Mouse (Mus musculus) liver, adult 2 months (tissue): ENCODE data around the gene Il17c. TPM values are rescaled to one million over a fixed set of nuclear protein-coding genes. Genes with fewer than 3 reads are reported as not detected.

Experiments
- DNase-seq: peaks from one replicate; pipeline ENCODE4 v3.0.0-alpha.2; 2011; ENCODE audit warnings: low read depth, low spot score; ENCODE audit errors: extremely low read depth
- H3K27ac ChIP-seq: fragments of 200-500 bp; replicated peaks from 2 replicates; pipeline ENCODE4 v1.5.1; 2012; ENCODE audit warnings: low read depth, mild to moderate bottlenecking, control low read depth, inconsistent platforms, low read length; ENCODE audit not compliant: insufficient read depth
- H3K27me3 ChIP-seq: fragments of 200-500 bp; 2 replicates; pipeline ENCODE4 v1.6.1; 2012; ENCODE audit warnings: mild to moderate bottlenecking, moderate library complexity, low read length, inconsistent platforms; ENCODE audit not compliant: control insufficient read depth, insufficient read depth
- H3K36me3 ChIP-seq: fragments of 200-500 bp; 2 replicates; pipeline ENCODE4 v1.6.1; 2012; ENCODE audit warnings: low read length, inconsistent platforms; ENCODE audit not compliant: control insufficient read depth, insufficient read depth
- H3K4me1 ChIP-seq: fragments of 200-500 bp; 2 replicates; pipeline ENCODE4 v1.6.1; 2011; ENCODE audit warnings: low read length; ENCODE audit not compliant: control insufficient read depth, insufficient read depth
- H3K4me3 ChIP-seq: fragments of 200-500 bp; 2 replicates; pipeline ENCODE4 v1.5.1; 2011; ENCODE audit warnings: low read depth, mild to moderate bottlenecking, control low read depth, low read length, moderate library complexity; ENCODE audit not compliant: insufficient read depth
- H3K79me2 ChIP-seq: fragments of 200-500 bp; 2 replicates; pipeline ENCODE4 v1.6.1; 2012; ENCODE audit warnings: inconsistent platforms, mild to moderate bottlenecking, low read length, moderate library complexity; ENCODE audit not compliant: control insufficient read depth, insufficient read depth
- H3K9ac ChIP-seq: fragments of 200-500 bp; 2 replicates; pipeline ENCODE4 v1.6.1; 2012; ENCODE audit warnings: low read depth, mild to moderate bottlenecking, control low read depth, inconsistent platforms, low read length
- CTCF ChIP-seq: fragments of 200-500 bp; IDR thresholded peaks from 2 replicates; pipeline ENCODE4 v1.5.1; 2011; ENCODE audit warnings: low read depth, low read length, control low read depth
- POLR2A ChIP-seq: fragments of 200-500 bp; IDR thresholded peaks from 2 replicates; pipeline ENCODE4 v1.6.1; 2011; ENCODE audit warnings: low read length, control low read depth; ENCODE audit not compliant: insufficient read depth; ENCODE audit errors: extremely low read depth
- WGBS: fragments of 180-500 bp; shearing (Covaris S2); methylation state at CpG from one replicate; pipeline ENCODE4 v1.1.7; 2018; 5-methylcytosine and 5-hydroxymethylcytosine counted together
- polyA plus RNA-seq: library from polyadenylated mRNA; depleted of rRNA; stranded (reverse); fragments of >200 nt; gene quantifications from 2 replicates; pipeline ENCODE4 v1.2.3, GENCODE M21; 2012
- total RNA-seq: library from RNA; depleted of rRNA; stranded (reverse); fragments of >200 nt; gene quantifications from 2 replicates; pipeline ENCODE4 v1.2.3, GENCODE M21; 2014

Gene Il17c
- total and polyA plus RNA-seq, 2 experiments, result not detected

GRCm38 (mm10) chr8:122444058-122444748 is 22.4 kb downstream of the Il17c start:
- Histone ChIP-seq H3K4me3 (peak overlapping the region; percentile 51), H3K9ac (0 out of 2 replicates have a peak overlapping the region, but pooled peaks have one; percentile 11)
- WGBS, result under 1% methylated on average over 19 of the region's 19 CpGs

GRCm38 (mm10) chr8:122445203-122445602 is 23.4 kb downstream of the Il17c start:
- H3K27ac ChIP-seq, result no peak overlapping the region
- peak; percentile 24; the same call in 1 of the 2 replicates for TF ChIP-seq CTCF
- no peak for TF ChIP-seq POLR2A

More at GRCm38 (mm10) chr8:122444058-122444748, 22.4 kb downstream of the Il17c start:
- Histone ChIP-seq H3K27me3 (no peaks in the 10 kb centered on the region), H3K27ac (peak overlapping the region; percentile 75), H3K36me3 (no peaks in the 10 kb centered on the region), H3K79me2 (no peaks in the 10 kb centered on the region), H3K4me1 (peaks cover 5% of the 10 kb centered on the region)
- TF ChIP-seq CTCF (no peak), POLR2A (no peak)
- DNase-seq, result peak; percentile 90

GRCm38 (mm10) chr8:122451161-122451703 is 29.4 kb downstream of the Il17c start:
- H3K79me2 ChIP-seq, result no peaks in the 10 kb centered on the region
- WGBS, result 81% methylated on average over 7 of the region's 7 CpGs
- H3K36me3 ChIP-seq, result no peaks in the 10 kb centered on the region

More at GRCm38 (mm10) chr8:122445203-122445602, 23.4 kb downstream of the Il17c start:
- Histone ChIP-seq H3K9ac (no peak overlapping the region), H3K27me3 (no peaks in the 10 kb centered on the region), H3K4me1 (peaks cover 5% of the 10 kb centered on the region), H3K36me3 (no peaks in the 10 kb centered on the region), H3K4me3 (no peak overlapping the region), H3K79me2 (no peaks in the 10 kb centered on the region)
- WGBS, result 70% methylated on average over 3 of the region's 3 CpGs
- DNase-seq, result no peak

GRCm38 (mm10) chr8:122452154-122452553 is 30.3 kb downstream of the Il17c start:
- TF ChIP-seq CTCF, result no peak
- TF ChIP-seq POLR2A, result no peak
- Histone ChIP-seq H3K4me1 (no peaks in the 10 kb centered on the region), H3K79me2 (no peaks in the 10 kb centered on the region), H3K27ac (no peak overlapping the region), H3K9ac (no peak overlapping the region), H3K36me3 (no peaks in the 10 kb centered on the region), H3K4me3 (no peak overlapping the region), H3K27me3 (no peaks in the 10 kb centered on the region)
- DNase-seq, result no peak
- WGBS, result 94% methylated on average over 10 of the region's 10 CpGs

More at GRCm38 (mm10) chr8:122451161-122451703, 29.4 kb downstream of the Il17c start:
- H3K9ac ChIP-seq, result no peak overlapping the region
- no peak for DNase-seq
- TF ChIP-seq POLR2A, result no peak
- TF ChIP-seq CTCF, result no peak
- no peak overlapping the region for H3K4me3 ChIP-seq
- H3K27ac ChIP-seq, result no peak overlapping the region
- H3K4me1 ChIP-seq, result no peaks in the 10 kb centered on the region
- no peaks in the 10 kb centered on the region for H3K27me3 ChIP-seq

GRCm38 (mm10) chr8:122454409-122454808 is 32.6 kb downstream of the Il17c start:
- Histone ChIP-seq H3K79me2 (no peaks in the 10 kb centered on the region), H3K4me3 (no peak overlapping the region), H3K36me3 (no peaks in the 10 kb centered on the region), H3K4me1 (no peaks in the 10 kb centered on the region), H3K27ac (no peak overlapping the region), H3K27me3 (no peaks in the 10 kb centered on the region), H3K9ac (no peak overlapping the region)
- no peak for DNase-seq
- WGBS, result 76% methylated on average over 6 of the region's 6 CpGs
- TF ChIP-seq POLR2A, result no peak
- no peak for TF ChIP-seq CTCF

- WGBS, result 89% methylated on average over 11 of the region's 11 CpGs
- Histone ChIP-seq H3K4me1 (peaks cover 9% of the 10 kb centered on the region), H3K9ac (no peak overlapping the region), H3K79me2 (no peaks in the 10 kb centered on the region), H3K4me3 (no peak overlapping the region), H3K27me3 (no peaks in the 10 kb centered on the region), H3K36me3 (no peaks in the 10 kb centered on the region), H3K27ac (no peak overlapping the region)
- TF ChIP-seq CTCF, result no peak
- TF ChIP-seq POLR2A, result no peak
- DNase-seq, result no peak
Observed at GRCm38 (mm10) chr8:122457171-122457570, 35.4 kb downstream of the Il17c start.
